Mouse (Mus musculus) T-helper 2 cell (primary cell): ENCODE data around the gene Alg9.

Experiments used
- in situ Hi-C: fragments of 300-600 bp; cut with MboI, MseI; formaldehyde crosslinking; loops from one replicate; pipeline ENCODE4 v1.15.1; 2025; ENCODE audit warnings: high pct_unique_total_duplicates

Alg9 gene

DNA sequence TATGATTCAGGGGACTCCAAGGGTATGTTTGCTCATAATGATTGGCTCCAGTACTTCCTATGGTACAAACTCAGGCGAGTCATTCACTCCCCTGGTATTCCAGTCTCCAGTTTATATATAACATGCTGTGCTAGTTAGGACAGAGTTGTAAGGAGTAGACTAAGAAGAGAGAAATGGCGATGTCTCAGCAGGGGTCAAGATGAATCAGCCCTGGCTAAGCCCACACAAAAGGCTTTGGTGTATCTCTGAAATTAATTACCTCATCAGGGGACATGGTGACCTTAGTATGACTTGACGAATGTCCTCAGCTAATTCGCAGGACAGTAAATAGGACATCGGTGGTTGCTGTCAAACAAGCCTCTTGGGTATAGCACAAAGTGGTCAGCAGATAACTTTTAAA, 18.1 kb upstream of the Alg9 start:
- in situ Hi-C loops = no loop called here

GRCm38 (mm10) chr9:50761520-50762243, 13.1 kb upstream of the Alg9 start:
- in situ Hi-C loops = no loop called here

- in situ Hi-C loops = no loop called here
Observed at GRCm38 (mm10) chr9:50763331-50763730, 11.5 kb upstream of the Alg9 start.

- in situ Hi-C loops = no loop called here
Observed at GRCm38 (mm10) chr9:50767531-50768106, 7.2 kb upstream of the Alg9 start.

DNA sequence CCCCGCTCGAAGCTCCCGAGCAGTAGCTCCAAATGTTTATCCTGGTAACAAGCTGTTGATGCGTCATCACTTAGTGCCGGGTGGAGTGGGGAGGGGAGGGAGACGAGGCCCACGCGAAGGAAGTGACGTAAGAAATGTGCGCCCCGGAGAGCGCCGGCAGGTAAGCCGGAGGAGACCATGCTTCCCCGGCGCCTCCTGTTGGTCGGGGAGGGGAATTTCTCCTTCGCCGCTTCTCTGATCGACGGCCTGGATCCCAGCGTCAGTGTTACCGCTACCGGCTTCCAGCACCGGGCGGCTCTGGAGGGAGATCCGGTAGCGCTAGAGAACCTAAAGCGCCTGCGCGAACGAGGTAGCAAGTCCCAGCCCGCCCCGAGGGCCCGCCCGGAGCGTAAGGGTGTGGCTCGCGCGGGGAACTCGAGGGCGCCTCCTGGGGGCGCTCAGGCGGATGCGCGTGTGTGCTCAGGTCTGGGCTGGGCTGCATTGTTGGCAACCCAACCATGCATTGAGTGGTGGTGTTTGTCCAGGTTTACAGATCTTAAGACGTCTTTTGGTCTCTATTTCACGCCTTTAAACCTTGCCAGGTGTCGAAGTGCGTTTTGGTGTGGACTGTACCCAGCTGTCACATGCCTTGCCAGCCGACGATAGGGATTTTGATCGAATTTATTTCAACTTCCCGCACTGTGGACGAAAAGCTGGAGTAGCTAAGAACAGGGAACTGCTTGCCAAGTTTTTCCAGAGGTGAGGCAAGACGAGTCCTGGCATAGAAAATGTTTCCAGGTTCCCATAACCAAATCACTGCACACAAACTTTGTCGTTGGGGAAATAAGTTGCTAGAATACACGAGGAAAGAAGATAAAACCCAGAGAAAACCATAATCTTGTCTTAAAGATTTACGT, 6.5 kb upstream of the Alg9 start, which contains the start of gene Fdxacb1:
TSS of gene Fdxacb1 (plus strand) at position 130 of the 896 bp plus-strand sequence.
- in situ Hi-C loops = no loop called here

GRCm38 (mm10) chr9:50770011-50770410, 4.8 kb upstream of the Alg9 start:
- in situ Hi-C loops = no loop called here

DNA sequence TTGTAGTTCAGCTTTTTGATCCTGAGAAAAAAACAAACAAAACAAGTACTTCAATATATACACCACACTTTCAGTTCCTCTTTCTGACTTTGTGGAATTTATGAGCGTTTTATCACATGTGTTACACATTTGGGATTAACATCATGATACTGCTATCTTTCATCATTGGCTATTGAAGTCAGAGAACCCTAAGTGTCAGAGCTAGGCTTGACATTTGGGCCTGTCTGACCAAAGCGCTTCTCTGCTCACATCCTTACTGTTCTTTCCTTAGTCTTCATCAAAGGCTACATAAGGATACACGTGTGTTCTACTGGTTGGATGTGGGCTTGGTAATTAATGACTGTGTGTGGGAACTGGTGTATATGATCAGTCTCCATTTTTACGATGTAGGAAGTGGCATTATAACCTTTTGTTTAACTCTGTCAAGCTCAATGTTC, 775 bp upstream of the Alg9 start:
- in situ Hi-C loops = no loop called here

DNA sequence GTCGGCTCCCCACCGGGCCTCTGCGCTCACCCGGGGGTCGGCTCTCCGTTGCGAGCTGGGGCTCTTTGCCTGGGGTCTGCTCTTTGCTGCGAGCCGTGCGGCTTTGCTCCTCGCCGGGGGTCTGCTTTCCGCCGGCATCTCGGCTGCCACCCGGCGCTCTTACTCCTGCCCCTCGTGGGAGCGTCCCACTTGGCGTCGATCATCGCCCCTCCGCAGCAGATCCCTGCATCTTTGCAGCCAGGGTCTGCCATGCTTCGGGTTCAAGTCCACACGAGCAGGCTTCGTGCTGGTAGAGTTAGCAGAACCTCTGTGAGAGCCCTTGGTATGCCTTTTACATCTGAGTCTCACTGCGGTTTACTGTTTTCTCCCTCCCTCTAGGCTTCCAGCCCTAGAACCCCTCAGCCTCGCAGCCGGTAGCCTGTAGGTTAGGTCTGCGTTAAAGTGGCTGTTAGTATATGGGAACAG, 875 bp downstream of the Alg9 start:
- in situ Hi-C loops = no loop called here

GRCm38 (mm10) chr9:50776162-50776760, 1.4 kb downstream of the Alg9 start:
- in situ Hi-C loops = no loop called here

- in situ Hi-C loops = loop anchor here (10.0 kb wide), 1 partner anchor 777 kb away; no protein-coding TSS in a partner anchor
Observed at GRCm38 (mm10) chr9:50782155-50782554, 7.3 kb downstream of the Alg9 start.

DNA sequence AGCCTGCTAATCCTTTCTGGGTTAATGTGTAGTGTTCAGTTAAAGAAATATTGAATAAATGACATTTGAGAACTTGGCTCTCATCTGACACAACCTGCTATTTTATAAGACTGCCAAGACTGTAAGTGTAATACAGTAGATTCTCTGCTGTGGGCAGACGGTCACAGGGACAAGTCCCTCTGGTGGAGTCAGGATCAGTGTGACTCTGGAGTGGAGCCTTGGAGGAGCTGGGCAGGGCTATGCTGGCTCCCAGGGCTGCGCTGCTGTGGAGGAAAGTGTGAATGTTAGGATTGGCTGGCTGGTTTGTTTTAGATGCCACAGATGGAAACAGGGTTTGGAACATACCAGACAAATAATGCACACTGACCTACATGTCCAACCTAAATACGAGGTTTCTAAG, 20.4 kb downstream of the Alg9 start:
- in situ Hi-C loops = no loop called here

- in situ Hi-C loops = no loop called here
Observed at GRCm38 (mm10) chr9:50796776-50797175, 22.0 kb downstream of the Alg9 start.

GRCm38 (mm10) chr9:50797641-50798040, 22.8 kb downstream of the Alg9 start:
- in situ Hi-C loops = no loop called here

DNA sequence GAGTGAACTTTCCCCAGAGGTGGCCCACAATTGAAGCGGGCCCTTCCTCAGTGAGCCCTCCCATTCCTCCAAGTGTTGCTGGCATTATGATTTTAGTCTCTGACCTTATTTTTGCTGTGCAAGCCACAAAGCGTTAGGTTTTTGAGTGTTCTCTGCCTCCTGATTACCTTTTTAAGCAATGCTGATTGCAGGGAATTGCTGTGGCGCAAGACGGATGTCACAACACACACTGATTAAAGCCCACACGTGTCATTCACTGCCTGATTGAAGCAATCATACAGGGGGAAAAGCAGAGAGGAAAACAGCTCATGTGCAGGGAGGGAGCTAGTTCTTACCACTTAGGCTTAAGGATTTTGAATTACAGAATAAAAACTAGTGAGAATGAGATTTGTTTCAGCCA, 23.5 kb downstream of the Alg9 start:
- in situ Hi-C loops = no loop called here

GRCm38 (mm10) chr9:50800985-50801384, 26.2 kb downstream of the Alg9 start:
- in situ Hi-C loops = no loop called here

DNA sequence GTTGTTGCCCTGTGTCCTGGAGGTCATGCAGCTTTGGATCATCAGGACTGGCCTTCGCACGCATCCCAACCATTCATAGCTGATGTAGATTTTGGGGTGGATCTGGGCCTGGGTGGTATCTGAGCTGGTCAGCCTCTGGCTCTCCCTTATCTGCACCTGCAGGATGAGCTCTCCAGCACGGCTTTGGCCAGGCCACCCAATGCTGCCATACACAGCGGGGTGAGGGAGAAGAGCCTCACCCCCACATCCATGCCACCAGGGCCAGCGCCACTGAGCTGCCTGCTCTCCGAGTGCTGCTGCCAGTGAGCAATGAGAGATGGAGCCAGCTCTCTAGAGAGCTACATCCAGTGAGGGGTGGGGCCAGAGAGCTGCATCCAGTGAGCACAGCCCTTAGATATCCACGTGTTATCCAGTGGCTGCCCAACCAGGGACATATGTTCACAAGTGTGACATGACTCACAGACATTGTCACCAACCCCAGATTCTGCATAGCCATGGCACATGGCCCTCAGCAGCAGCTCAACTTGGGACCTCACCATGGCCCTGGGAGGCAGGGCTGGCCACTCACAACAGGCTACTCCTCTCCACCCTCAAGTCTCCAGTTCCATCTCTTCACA, 28.3 kb downstream of the Alg9 start:
- in situ Hi-C loops = no loop called here

DNA sequence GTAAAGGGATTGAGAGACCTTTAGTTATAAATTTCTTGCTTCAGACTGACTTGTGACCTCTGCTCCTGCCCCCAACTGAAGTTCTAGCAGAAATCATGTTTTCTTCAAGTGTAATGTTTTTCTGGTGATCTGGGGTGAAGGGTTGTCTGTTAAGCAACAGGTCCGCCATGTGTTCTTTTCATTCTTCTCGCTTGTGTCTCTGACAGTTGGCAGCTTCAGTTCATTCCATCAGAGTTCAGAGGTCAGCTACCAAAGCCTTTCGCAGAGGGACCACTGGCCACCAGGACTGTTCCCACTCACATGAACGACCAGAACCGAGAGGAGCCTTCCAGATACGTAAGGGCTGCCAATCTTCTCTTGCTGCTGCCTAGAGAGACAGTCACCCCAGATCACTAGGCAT, 33.7 kb downstream of the Alg9 start:
- in situ Hi-C loops = no loop called here

- in situ Hi-C loops = no loop called here
Observed at GRCm38 (mm10) chr9:50809146-50809545, 34.3 kb downstream of the Alg9 start.

DNA sequence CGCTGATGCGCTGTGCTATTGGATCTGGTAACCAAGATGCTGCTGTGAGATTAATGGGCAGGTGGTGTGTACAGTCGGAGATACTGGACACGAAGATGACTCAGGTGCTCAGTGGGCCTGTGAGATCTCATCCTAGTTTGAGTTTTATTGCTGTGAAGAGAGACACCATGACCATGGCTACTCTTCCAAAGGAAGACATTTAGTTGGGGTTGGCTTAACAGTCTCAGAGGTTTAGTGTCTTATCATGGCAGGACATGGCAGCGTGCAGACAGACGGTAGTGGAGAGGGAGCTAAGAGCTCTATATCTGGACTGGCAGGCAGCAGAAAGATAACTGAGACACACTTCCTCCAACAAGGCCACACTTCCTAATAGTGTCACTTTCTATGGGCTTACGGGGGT, 36.4 kb downstream of the Alg9 start:
- in situ Hi-C loops = no loop called here

DNA sequence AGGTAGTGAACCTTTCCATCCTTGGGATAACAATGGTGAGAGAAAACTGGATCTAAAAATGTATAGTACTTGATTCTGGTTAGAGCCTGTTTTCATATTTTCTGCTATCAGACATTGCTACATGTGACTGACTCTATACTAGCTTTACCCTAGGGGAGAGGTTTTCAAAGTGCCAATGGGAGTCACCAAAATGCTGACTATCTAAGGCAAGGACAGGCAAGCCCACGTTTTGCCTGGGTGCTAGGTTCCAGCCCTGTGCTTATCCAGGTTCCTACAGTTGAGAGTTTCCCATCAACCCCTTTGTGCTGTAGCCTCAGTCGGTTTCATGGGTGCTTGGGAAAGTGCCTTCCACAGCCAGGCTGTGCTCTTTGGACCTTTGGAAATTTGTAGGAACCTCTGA, 36.9 kb downstream of the Alg9 start:
- in situ Hi-C loops = no loop called here

- in situ Hi-C loops = no loop called here
Observed at GRCm38 (mm10) chr9:50813796-50814195, 39.0 kb downstream of the Alg9 start.
